Mouse (Mus musculus): ENCODE measurements around the gene Ddx17. TPM values are rescaled to one million over a fixed set of nuclear protein-coding genes. Genes with fewer than 3 reads are reported as not detected.
A peak's percentile ranks its signal among the peaks of the same experiment; 100 is the strongest.

Ddx17 gene
- polyA plus RNA-seq, 1 experiment from 2014 or later = 18.7 TPM

- no peaks in the 10 kb centered on the region for H3K27me3 ChIP-seq (replicated peaks; ENCODE audit: control insufficient read depth, insufficient read depth, low read length)
- no peak for ATAC-seq
- H3K4me3 ChIP-seq (ENCODE audit: low read depth, low read length) = peak overlapping the region; percentile 97
- H3K4me1 ChIP-seq (replicated peaks; ENCODE audit: control insufficient read depth, insufficient read depth, low read length) = peaks cover 5% of the 10 kb centered on the region; the same call in 1 of the 2 replicates
- no peaks in the 10 kb centered on the region for H3K9me3 ChIP-seq (ENCODE audit: control insufficient read depth)
- under 1% methylated on average over 3 of the region's 3 CpGs for WGBS
- H3K27ac ChIP-seq (ENCODE audit: low read depth, low read length) = peak overlapping the region; percentile 99
- TF ChIP-seq CTCF (IDR thresholded peaks at IDR 0.05; ENCODE audit: low read depth) = no peak
- H3K36me3 ChIP-seq (ENCODE audit: control insufficient read depth, insufficient read depth) = peaks cover 34% of the 10 kb centered on the region
- peak overlapping the region; percentile 98 for H3K9ac ChIP-seq (ENCODE audit: low read depth, low read length)
- peak overlapping the region; percentile 69 for H3K4me2 ChIP-seq (replicated peaks; ENCODE audit: low read depth)
These were observed 1.0 kb downstream of the Ddx17 start for GRCm38 (mm10) chr15:79545496-79545895.

- peak overlapping the region; percentile 69 for H3K4me2 ChIP-seq (replicated peaks; ENCODE audit: low read depth)
- H3K9ac ChIP-seq (ENCODE audit: low read depth, low read length) = no peak overlapping the region
- ATAC-seq = no peak
- H3K4me1 ChIP-seq (replicated peaks; ENCODE audit: control insufficient read depth, insufficient read depth, low read length) = peaks cover 5% of the 10 kb centered on the region; the same call in 1 of the 2 replicates
- no peak for TF ChIP-seq CTCF (IDR thresholded peaks at IDR 0.05; ENCODE audit: low read depth)
- 0 out of 2 replicates have a peak overlapping the region, but pooled peaks have one; percentile 97 for H3K4me3 ChIP-seq (ENCODE audit: low read depth, low read length)
- H3K36me3 ChIP-seq (ENCODE audit: control insufficient read depth, insufficient read depth) = peaks cover 49% of the 10 kb centered on the region
- H3K27ac ChIP-seq (ENCODE audit: low read depth, low read length) = no peak overlapping the region
- H3K9me3 ChIP-seq (ENCODE audit: control insufficient read depth) = no peaks in the 10 kb centered on the region
- 91% methylated on average over 3 of the region's 3 CpGs for WGBS
- no peaks in the 10 kb centered on the region for H3K27me3 ChIP-seq (replicated peaks; ENCODE audit: control insufficient read depth, insufficient read depth, low read length)
These were observed 2.6 kb downstream of the Ddx17 start for GRCm38 (mm10) chr15:79543968-79544367.

- no peaks in the 10 kb centered on the region for H3K4me1 ChIP-seq (replicated peaks; ENCODE audit: control insufficient read depth, insufficient read depth, low read length)
- 85% methylated on average over 3 of the region's 3 CpGs for WGBS
- no peak overlapping the region for H3K27ac ChIP-seq (ENCODE audit: low read depth, low read length)
- H3K27me3 ChIP-seq (replicated peaks; ENCODE audit: control insufficient read depth, insufficient read depth, low read length) = no peaks in the 10 kb centered on the region
- TF ChIP-seq CTCF (IDR thresholded peaks at IDR 0.05; ENCODE audit: low read depth) = no peak
- peaks cover 96% of the 10 kb centered on the region for H3K36me3 ChIP-seq (ENCODE audit: control insufficient read depth, insufficient read depth)
- no peaks in the 10 kb centered on the region for H3K9me3 ChIP-seq (ENCODE audit: control insufficient read depth)
- ATAC-seq = no peak
- no peak overlapping the region for H3K4me2 ChIP-seq (replicated peaks; ENCODE audit: low read depth)
- H3K4me3 ChIP-seq (ENCODE audit: low read depth, low read length) = no peak overlapping the region
- no peak overlapping the region for H3K9ac ChIP-seq (ENCODE audit: low read depth, low read length)
These were observed 12.7 kb downstream of the Ddx17 start for GRCm38 (mm10) chr15:79533796-79534195.

DNA sequence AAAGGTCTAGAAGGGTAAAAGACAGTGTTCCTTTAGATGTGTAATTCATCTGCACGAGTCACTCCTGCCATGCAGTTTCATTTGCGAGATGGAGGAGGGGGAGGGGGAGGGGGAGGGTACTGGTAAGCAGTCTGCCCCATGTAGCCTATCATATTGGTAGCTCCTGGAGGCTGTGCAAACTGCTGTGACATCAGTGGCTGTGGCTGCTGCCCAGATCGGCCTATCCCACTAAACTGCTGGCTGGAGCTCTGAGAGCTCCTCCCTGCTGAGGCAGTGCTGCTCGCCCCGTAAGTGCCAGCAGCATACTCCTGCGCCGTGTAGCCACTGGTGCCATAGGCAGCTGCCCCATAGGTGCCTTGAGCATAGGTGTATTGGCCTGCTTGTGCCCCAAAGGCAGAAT is 16.6 kb downstream of the Ddx17 start:
- WGBS = 67% methylated on average over 7 of the region's 7 CpGs
- no peak for TF ChIP-seq CTCF (IDR thresholded peaks at IDR 0.05; ENCODE audit: low read depth)
- peaks cover 76% of the 10 kb centered on the region for H3K36me3 ChIP-seq (ENCODE audit: control insufficient read depth, insufficient read depth)
- no peaks in the 10 kb centered on the region for H3K27me3 ChIP-seq (replicated peaks; ENCODE audit: control insufficient read depth, insufficient read depth, low read length)
- H3K27ac ChIP-seq (ENCODE audit: low read depth, low read length) = no peak overlapping the region
- no peak overlapping the region for H3K4me3 ChIP-seq (ENCODE audit: low read depth, low read length)
- no peak for ATAC-seq
- H3K9me3 ChIP-seq (ENCODE audit: control insufficient read depth) = no peaks in the 10 kb centered on the region
- no peak overlapping the region for H3K9ac ChIP-seq (ENCODE audit: low read depth, low read length)
- no peak overlapping the region for H3K4me2 ChIP-seq (replicated peaks; ENCODE audit: low read depth)
- H3K4me1 ChIP-seq (replicated peaks; ENCODE audit: control insufficient read depth, insufficient read depth, low read length) = no peaks in the 10 kb centered on the region

DNA sequence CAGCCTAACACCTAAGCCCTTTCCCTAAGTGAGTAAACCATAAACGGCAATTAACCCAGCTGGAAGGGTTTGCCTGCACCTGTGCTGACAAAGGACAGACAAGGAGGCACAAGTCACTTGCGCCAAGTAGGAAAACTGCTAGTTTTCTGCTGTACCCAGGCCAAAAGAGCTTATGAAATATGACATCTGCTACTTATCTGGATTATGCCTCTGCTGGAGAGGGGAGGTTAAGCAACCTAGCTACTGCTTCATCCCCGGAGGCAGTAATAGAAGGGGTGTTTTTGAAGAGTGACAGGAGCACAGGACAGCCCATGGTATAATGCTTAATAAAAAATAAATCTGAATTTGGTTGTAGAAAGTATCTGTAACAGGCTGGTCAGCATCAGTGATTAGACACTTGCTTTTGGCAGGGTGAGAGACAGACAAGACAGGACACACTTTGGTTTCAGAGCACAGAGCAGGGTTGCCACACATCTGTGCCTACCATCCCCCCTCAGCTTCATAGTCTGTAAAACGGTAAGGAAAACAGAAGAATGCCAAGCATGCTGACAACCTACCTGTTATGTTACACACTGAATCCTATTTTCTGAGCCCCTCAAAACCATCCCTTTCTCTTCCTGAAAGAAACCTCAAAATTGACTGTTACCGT is 18.4 kb downstream of the Ddx17 start:
- H3K4me3 ChIP-seq (ENCODE audit: low read depth, low read length) = no peak overlapping the region
- H3K27me3 ChIP-seq (replicated peaks; ENCODE audit: control insufficient read depth, insufficient read depth, low read length) = no peaks in the 10 kb centered on the region
- 0 out of 2 replicates have a peak overlapping the region, but pooled peaks have one; percentile 35 for H3K27ac ChIP-seq (ENCODE audit: low read depth, low read length)
- no peak overlapping the region for H3K4me2 ChIP-seq (replicated peaks; ENCODE audit: low read depth)
- no peak overlapping the region for H3K9ac ChIP-seq (ENCODE audit: low read depth, low read length)
- H3K4me1 ChIP-seq (replicated peaks; ENCODE audit: control insufficient read depth, insufficient read depth, low read length) = no peaks in the 10 kb centered on the region
- WGBS = 61% methylated on average over 5 of the region's 5 CpGs
- no peaks in the 10 kb centered on the region for H3K9me3 ChIP-seq (ENCODE audit: control insufficient read depth)
- TF ChIP-seq CTCF (IDR thresholded peaks at IDR 0.05; ENCODE audit: low read depth) = peak; percentile 25; the same call in 1 of the 2 replicates
- no peak for ATAC-seq
- peaks cover 67% of the 10 kb centered on the region for H3K36me3 ChIP-seq (ENCODE audit: control insufficient read depth, insufficient read depth)

DNA sequence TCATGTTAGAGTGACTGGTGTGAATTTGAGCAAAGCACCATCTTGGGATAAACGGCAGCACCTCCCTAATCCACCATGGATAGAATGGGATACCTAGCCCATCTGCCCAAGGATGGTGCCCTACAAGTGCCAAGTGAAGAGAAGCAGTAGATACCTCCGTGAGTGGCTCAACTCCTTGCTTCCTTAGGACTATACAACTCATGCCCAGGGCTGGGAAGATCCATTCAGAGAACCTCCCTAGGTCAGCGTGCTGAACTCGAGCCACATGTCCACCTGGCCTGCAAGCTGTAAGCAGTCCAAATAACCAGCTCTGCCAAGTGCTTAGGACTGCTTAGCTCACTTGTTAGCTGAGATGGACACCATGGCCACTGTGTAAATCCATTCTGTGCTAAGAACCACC is 19.3 kb downstream of the Ddx17 start:
- no peak overlapping the region for H3K4me2 ChIP-seq (replicated peaks; ENCODE audit: low read depth)
- H3K27ac ChIP-seq (ENCODE audit: low read depth, low read length) = no peak overlapping the region; the same call in 1 of the 2 replicates
- TF ChIP-seq CTCF (IDR thresholded peaks at IDR 0.05; ENCODE audit: low read depth) = no peak
- peaks cover 65% of the 10 kb centered on the region for H3K36me3 ChIP-seq (ENCODE audit: control insufficient read depth, insufficient read depth)
- no peaks in the 10 kb centered on the region for H3K9me3 ChIP-seq (ENCODE audit: control insufficient read depth)
- H3K27me3 ChIP-seq (replicated peaks; ENCODE audit: control insufficient read depth, insufficient read depth, low read length) = no peaks in the 10 kb centered on the region
- 73% methylated on average over 4 of the region's 4 CpGs for WGBS
- no peak overlapping the region for H3K9ac ChIP-seq (ENCODE audit: low read depth, low read length)
- no peaks in the 10 kb centered on the region for H3K4me1 ChIP-seq (replicated peaks; ENCODE audit: control insufficient read depth, insufficient read depth, low read length)
- no peak for ATAC-seq
- no peak overlapping the region for H3K4me3 ChIP-seq (ENCODE audit: low read depth, low read length)
